Mouse (Mus musculus) C2C12 (cell line): ENCODE measurements around the gene Sult4a1.

Experiments
- CTCF ChIP-seq: IDR thresholded peaks from one replicate; pipeline ENCODE4 v1.5.1; 2011; ENCODE audit not compliant: control insufficient read depth, insufficient read depth, insufficient read length
- FOSL1 ChIP-seq: IDR thresholded peaks from one replicate; pipeline ENCODE4 v1.8.0; 2011; ENCODE audit warnings: mild to moderate bottlenecking, low read length; ENCODE audit not compliant: poor library complexity, insufficient read depth, severe bottlenecking

DNA sequence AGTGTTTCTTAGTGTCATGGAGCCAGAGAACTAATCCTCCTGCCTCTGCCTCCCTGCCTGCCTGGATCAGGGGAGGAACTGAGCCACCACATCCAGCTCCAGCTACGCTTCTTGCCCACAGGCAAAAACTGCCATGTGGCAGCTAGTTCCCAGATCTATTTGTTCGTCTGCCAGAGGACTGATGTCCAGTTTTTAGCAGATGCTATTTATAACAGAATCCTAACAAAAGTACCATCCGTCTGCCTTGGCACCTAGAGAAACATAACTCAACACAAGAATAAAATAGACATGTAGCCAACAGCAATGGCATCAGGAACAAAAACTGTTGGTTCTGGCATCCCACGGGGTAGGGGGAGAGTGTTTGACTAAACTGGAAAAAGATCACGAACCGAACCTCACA, 46.7 kb downstream of the Sult4a1 start:
- TF ChIP-seq CTCF: no peak
- TF ChIP-seq FOSL1: no peak
